Mouse (Mus musculus) bone marrow macrophage, adult 2 months (primary cell): Measurements from ENCODE around the gene Cacng3.

ENCODE experiments used
- CTCF ChIP-seq: IDR thresholded peaks from 2 replicates; pipeline ENCODE4 v1.5.1; 2012; ENCODE audit warnings: low read depth, mild to moderate bottlenecking, low read length, moderate library complexity
- POLR2A ChIP-seq: IDR thresholded peaks from 2 replicates; pipeline ENCODE4 v1.6.1; 2012; ENCODE audit warnings: mild to moderate bottlenecking, low read depth, low read length, borderline replicate concordance

- TF ChIP-seq POLR2A (no peak), CTCF (no peak)
Measured at GRCm38 (mm10) chr7:122649306-122649705, 21.0 kb upstream of the Cacng3 start.
